Mouse (Mus musculus) C2C12 (cell line): ENCODE data around the gene Hibch.

Source experiments
- CTCF ChIP-seq: IDR thresholded peaks from one replicate; pipeline ENCODE4 v1.5.1; 2011; ENCODE audit not compliant: control insufficient read depth, insufficient read depth, insufficient read length
- FOSL1 ChIP-seq: IDR thresholded peaks from one replicate; pipeline ENCODE4 v1.8.0; 2011; ENCODE audit warnings: mild to moderate bottlenecking, low read length; ENCODE audit not compliant: poor library complexity, insufficient read depth, severe bottlenecking
- MAX ChIP-seq: IDR thresholded peaks from one replicate; pipeline ENCODE4 v1.6.1; 2011; ENCODE audit warnings: mild to moderate bottlenecking, control low read depth
- MYOG ChIP-seq: IDR thresholded peaks from one replicate; pipeline ENCODE4 v1.6.1; 2011; ENCODE audit not compliant: control insufficient read depth, insufficient read length; ENCODE audit errors: extremely low read depth

DNA sequence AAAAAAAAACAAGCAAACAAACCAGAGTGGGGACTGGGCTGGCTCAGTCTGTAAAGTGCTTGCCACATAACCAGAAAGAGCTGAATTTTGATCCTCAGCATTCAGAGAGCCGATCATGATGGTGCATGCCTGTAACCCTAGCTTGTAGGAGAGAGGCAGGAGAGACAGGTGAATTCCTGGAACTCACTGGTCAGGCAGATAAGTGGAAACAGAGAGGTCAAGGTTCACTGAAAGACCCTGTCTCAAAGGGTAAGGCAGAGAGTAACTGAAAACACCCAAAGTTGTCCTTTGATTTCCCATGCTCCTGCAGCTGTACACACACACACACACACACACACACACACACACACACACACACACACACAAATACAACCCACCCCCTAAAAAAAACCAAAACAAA is 39.7 kb upstream of the Hibch start:
- TF ChIP-seq CTCF (no peak), MYOG (no peak), MAX (no peak), FOSL1 (no peak)
